12 mouse cellular contexts compared by ENCODE assay signal in genomic region chr10:43180313-43180912, GRCm38 (mm10). TPM values are rescaled to one million over a fixed set of nuclear protein-coding genes. Genes with fewer than 3 reads are reported as not detected.
DNase-seq lines count a peak whose midpoint lies in the region; ATAC-seq lines count a peak whose summit lies in the region.
"Had no signal": no experiment of that assay in that cellular context is flagged by ENCODE, and none has a peak within 500 bp of the region (broad histone marks: within the 10 kb centered on the region; RNA-seq: fewer than 3 reads in every experiment).

No protein-coding gene starts in this region.

- H3K4me2 ChIP-seq in neural tube, embryonic 12.5 days (replicated peaks): 0 out of 2 replicates have a peak overlapping the region, but pooled peaks have one; percentile 7
- peak overlapping the region; percentile 27; the same call in 1 of the 2 replicates for H3K4me2 ChIP-seq in hindbrain, embryonic 15.5 days
- H3K4me2 ChIP-seq: stomach, embryonic 15.5 days had no signal

- H3K9me3 ChIP-seq in neural tube, embryonic 12.5 days: no peaks in the 10 kb centered on the region
- H3K9me3 ChIP-seq in hindbrain, embryonic 15.5 days: no peaks in the 10 kb centered on the region
- H3K9me3 ChIP-seq: stomach, embryonic 15.5 days had no signal

- no peaks in the 10 kb centered on the region for H3K36me3 ChIP-seq in neural tube, embryonic 12.5 days
- H3K36me3 ChIP-seq in hindbrain, embryonic 15.5 days: no peaks in the 10 kb centered on the region
- H3K36me3 ChIP-seq: stomach, embryonic 15.5 days had no signal

- peak; percentile 55 for DNase-seq in cerebellum, adult 9-10 months
- no peak for DNase-seq in cerebellum, adult 11 months
- DNase-seq in neural tube, embryonic 10.5 days (ENCODE audit: extremely low spot score, low spot score): no peak
- DNase-seq in urinary bladder, postnatal 4 days (ENCODE audit: low spot score in 2 of 2): no peak
- no peak for DNase-seq in yolk sac, embryonic 10.5 days (ENCODE audit: low spot score)
- no peak for DNase-seq in urinary bladder, postnatal 36 days (ENCODE audit: low spot score in 2 of 2)
- DNase-seq: right cerebral cortex, postnatal 4 days had no signal

- peaks cover 15% of the 10 kb centered on the region; the same call in 1 of the 2 replicates for H3K27me3 ChIP-seq in neural tube, embryonic 12.5 days (replicated peaks)
- no peaks in the 10 kb centered on the region for H3K27me3 ChIP-seq in hindbrain, embryonic 15.5 days

- no peak overlapping the region for H3K4me3 ChIP-seq in neural tube, embryonic 12.5 days
- no peak overlapping the region for H3K4me3 ChIP-seq in hindbrain, embryonic 15.5 days
- H3K4me3 ChIP-seq: layer of hippocampus, adult 2 months; stomach, embryonic 15.5 days had no signal

- ATAC-seq in neural tube, embryonic 12.5 days (ENCODE audit: low FRiP score, low read depth): peak; percentile 48; the same call in 1 of the 2 replicates
- ATAC-seq in hindbrain, embryonic 15.5 days (ENCODE audit: low FRiP score, low read depth): peak; percentile 67

- H3K9ac ChIP-seq in neural tube, embryonic 12.5 days: no peak overlapping the region
- H3K9ac ChIP-seq in hindbrain, embryonic 15.5 days: no peak overlapping the region
- H3K9ac ChIP-seq: liver, embryonic 14.5 days; stomach, embryonic 15.5 days had no signal

- peaks cover 8% of the 10 kb centered on the region for H3K4me1 ChIP-seq in neural tube, embryonic 12.5 days
- H3K4me1 ChIP-seq in hindbrain, embryonic 15.5 days (replicated peaks): peaks cover 17% of the 10 kb centered on the region
- H3K4me1 ChIP-seq: stomach, embryonic 15.5 days had no signal

- WGBS in neural tube, embryonic 12.5 days: 53% methylated on average over 5 of the region's 5 CpGs
- 20% methylated on average over 5 of the region's 5 CpGs for WGBS in hindbrain, embryonic 15.5 days

- no peak overlapping the region for H3K27ac ChIP-seq in neural tube, embryonic 12.5 days
- H3K27ac ChIP-seq in hindbrain, embryonic 15.5 days (replicated peaks): peak overlapping the region; percentile 61
- H3K27ac ChIP-seq: layer of hippocampus, adult 2 months; liver, embryonic 14.5 days; stomach, embryonic 15.5 days had no signal

RNA-seq across cellular contexts. Expression of gene 9030612E09Rik, which starts 5.9 kb away (rescaled TPM):
- polyA plus RNA-seq in neural tube, embryonic 12.5 days (2016; fragmentation: Nextera tagmentation; extraction: Ambion mirVana): 1.9 and 2.5 TPM in 2 replicates
- 2.3 TPM in 2 replicates for polyA plus RNA-seq in hindbrain, embryonic 15.5 days (2015; fragmentation: Nextera tagmentation; extraction: Ambion mirVana)
- polyA plus RNA-seq: liver, embryonic 14.5 days had no signal

RNA-seq across cellular contexts. Expression of gene Sobp, which starts 6.1 kb away (rescaled TPM):
- polyA plus RNA-seq in neural tube, embryonic 12.5 days (2016; fragmentation: Nextera tagmentation; extraction: Ambion mirVana): 6.1 and 7.5 TPM in 2 replicates
- 13.2 and 13.3 TPM in 2 replicates for polyA plus RNA-seq in hindbrain, embryonic 15.5 days (2015; fragmentation: Nextera tagmentation; extraction: Ambion mirVana)

RNA-seq across cellular contexts. Expression of gene Pdss2, which starts 40.9 kb away (rescaled TPM):
- 13.6 and 13.9 TPM in 2 replicates for polyA plus RNA-seq in neural tube, embryonic 12.5 days (2016; fragmentation: Nextera tagmentation; extraction: Ambion mirVana)
- 16.6 and 17.0 TPM in 2 replicates for polyA plus RNA-seq in hindbrain, embryonic 15.5 days (2015; fragmentation: Nextera tagmentation; extraction: Ambion mirVana)
